Mouse (Mus musculus) adrenal gland, adult (tissue): ENCODE results near the gene Pde4d.

ENCODE experiments used
- DNase-seq, 2 experiments: peaks; one replicate each; pipeline ENCODE4 v3.0.0; 2022 to 2023; ENCODE audit warnings: low spot score in 1 of 2; ENCODE audit not compliant: inconsistent age in 2 of 2

The Pde4d gene

DNA sequence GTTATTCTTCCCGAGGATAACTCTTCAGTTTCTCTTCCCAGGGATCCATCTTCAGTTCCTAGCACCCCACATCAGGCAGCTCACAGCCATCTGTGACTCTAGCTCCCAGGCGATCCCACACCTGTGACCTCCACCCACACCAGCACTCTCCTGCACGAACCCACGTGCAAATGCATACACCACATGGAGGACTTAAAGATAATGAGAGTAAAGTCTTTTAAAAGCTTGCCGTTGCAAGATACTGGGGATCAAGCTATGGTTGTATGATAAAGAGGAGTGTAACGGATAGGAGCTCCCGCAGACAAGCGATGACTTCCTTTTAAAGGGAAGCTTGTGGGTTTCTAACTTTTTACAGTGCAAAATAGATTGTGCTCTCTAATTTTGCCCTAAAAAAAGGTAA lies 1230.5 kb downstream of the Pde4d start:
- no peak for DNase-seq

DNA sequence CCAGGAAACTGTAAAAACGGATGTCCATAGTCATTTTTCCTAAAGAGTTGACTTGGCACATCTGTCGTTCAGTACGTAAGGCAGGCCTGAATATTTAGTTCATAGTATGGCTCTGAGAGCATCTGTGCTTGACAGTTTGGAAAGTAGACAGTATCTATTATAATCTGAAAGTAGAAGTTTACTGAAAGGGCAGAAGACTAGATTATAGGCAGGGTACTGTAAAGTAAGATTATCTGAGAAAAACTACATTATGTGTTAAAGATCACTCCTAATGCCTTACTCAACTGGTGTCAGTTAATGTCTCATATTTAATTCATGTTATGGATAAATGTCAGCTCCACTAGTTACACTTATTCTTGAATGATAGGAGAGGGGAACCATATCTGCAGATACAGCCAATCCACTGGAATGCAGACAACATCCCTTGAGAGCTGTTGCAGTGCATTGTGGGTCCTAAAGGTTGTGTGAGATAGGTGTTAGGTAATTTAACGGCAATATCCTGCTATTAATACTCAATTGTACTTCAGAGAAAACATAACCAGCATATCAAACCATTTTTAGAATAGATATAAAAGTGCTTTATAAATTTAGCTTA lies 1232.0 kb downstream of the Pde4d start:
- no peak for DNase-seq

DNA sequence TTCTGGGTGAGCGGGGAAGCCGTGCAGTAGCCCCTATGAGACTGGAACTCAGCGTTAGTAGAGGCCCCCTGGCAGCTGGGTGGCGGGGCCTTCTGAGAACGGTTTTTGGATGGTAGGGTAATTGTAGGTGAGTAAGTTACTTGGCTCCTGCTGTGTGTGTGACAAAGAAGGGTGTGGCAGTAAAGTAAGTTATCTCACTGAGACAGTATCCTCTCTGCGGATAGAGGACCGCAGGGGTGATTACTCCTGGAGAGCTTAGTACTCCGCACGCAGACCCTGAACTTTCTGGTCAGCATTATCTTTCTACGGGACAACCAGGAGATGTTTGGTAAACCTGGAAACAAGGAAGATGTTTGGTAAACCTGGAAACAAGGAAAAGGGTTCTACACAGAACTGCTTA lies 1233.3 kb downstream of the Pde4d start:
- no peak for DNase-seq

DNA sequence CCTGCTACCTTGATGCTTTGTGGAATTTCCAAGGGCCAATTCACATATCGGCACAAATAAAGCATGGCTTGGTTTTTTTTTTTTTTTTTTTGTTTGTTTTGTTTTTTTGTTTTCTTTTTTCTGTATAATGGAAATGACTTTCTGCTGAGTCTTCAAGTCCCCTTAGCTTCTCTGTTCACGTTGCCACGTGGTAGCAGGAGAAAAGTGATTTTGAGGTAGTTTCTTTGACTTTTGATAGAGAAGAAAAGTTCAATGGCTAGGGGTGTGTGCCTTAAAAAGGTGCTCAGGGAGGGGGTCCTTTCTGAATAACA lies 1235.2 kb downstream of the Pde4d start:
- DNase-seq, result no peak

DNA sequence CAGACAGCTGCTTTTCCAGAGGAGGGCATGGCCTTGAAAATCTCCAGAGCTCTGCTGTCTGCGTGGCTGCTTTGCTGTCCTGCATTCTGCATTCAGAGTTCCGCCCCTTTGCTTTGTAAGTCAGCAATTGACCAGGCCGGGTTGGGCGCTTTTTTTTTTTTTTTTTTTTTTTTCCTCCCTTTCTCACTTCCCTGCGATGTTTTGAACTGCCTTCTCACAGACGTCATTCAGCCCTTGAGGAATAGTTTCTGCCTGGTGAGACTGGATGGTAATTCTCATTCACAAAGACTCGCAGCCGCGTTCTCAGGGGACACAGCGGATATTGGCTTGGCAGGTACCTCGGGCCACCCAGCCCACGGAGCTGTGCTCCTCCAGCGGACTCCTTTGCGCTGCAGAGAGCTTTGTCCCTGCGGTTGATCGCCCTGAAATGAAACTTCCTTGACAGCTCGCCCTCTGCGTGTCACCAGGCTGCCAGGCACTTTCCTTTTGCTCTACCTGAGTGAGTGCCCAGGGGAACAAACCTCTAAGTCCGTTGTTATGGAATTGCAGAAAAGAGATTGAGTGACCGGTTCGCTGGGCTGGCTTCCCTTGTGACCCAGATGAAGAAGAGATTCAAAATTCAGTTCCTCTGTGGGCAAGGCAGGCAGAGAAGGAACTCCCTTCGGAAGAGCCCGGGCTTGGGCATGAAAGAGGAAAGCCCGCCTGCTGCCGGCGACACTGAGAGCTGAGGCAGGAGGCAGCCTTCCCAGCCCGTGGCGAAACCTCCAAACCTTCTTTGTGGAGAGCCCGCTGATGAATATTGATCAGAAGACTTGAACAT lies 1235.8 kb downstream of the Pde4d start:
- DNase-seq, result peak; percentile 37 to 86

DNA sequence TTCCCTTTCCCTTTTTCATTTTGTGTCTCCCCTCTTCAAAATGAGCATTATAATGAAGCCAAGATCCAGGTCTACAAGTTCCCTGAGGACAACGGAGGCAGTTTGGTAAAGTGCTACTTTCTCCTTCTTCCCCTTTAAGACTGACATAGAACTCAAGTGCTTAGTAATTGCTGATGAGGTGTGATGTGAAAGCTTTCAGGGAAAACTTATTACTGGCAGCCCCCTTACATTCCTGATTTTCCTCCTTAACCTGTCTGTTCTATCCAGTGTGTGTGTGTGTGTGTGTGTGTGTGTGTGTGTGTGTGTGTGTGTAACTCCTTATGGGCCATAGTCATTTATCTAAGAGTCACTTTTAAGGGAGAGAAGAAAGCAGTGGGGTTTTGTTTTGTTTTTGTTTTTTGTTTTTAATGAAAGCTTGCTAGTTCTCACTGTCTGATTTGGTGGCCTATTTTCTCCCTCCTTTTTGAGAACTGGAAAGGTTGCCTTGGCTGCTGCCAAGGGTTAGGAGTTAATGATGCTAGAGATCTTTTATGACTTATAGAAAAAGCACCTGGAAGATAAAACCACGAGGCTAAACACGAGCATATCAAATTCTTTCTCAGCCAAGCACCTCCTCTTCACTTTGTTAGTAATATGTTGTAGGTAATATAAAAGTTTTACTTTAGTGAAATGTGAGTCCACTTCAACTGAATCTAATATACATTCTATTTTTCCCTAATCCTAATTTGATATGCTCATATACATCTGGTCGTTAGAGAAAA lies 1236.5 kb downstream of the Pde4d start:
- DNase-seq, result no peak

DNA sequence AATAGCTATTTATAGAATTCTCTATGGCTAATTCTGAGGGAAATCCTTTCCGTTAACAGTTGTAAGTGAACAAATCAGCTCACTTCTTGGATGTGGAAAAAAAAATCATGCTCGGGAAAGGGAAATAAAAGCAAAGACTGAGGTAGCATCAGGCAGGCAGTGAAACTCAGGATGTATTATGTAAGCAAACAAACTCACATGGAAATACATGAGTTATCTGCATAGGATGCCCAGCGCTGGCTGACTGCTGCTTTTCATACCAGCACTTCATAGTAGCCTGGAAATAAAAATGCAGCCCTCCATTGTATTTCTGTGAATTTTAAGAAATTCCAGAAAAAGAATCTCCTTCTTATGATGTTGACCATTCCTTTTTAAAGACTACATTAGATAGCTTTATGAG lies 1237.2 kb downstream of the Pde4d start:
- no peak for DNase-seq

DNA sequence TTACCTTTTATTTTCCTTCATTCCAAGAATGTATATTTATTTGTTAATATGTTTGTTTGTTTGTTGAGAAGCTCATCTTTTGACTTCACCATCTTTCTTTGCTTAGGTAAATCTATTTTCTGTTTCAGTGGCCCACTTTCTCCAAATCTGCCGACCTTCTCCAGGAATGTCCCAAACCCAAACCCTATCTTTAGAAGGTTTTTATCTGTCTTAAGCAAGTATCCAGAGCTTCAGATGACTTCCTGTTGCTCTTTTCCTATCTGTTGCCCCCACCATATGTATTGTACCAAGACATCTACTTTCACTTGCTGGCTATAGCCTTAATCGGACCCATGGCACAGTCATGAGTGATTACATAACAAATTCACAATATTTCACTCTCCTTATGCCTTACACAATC lies 1238.4 kb downstream of the Pde4d start:
- DNase-seq, result no peak

DNA sequence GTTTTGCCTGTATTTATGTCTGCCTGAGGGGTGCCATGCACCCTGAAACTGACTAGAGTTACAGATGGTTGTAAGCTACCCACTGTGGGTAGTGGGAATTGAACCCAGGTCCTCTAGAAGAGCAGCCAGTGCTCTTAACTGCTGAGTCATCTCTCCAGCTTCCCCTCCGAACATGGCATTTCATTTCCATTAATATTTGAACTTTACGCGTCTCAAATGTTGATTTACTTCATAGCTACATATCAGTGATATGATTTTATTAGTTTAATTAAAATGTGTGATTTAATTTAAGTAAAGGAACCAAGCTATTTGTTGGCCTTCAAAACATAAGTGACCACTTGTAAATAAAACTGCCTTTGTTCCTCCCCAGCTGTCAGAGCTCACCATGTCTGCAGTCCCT lies 1239.4 kb downstream of the Pde4d start:
- no peak for DNase-seq

DNA sequence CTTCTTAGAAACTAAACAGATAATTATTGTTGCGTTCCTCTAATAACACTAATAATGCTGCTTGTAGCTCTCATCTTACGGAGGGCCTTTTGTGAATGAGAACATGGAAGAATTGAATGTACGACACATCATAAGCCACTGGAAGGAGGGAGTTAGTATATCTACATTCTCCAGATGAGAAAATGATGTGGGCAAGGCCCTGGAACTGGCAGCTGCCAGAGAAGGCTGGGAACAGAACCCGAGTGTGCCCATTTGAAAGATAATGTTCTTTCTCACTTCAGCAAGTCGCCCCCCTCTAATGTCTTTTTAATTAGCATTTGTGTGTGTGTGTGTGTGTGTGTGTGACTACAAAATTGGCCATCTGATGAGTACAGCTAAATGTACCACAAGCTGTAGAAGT lies 1240.8 kb downstream of the Pde4d start:
- no peak for DNase-seq

DNA sequence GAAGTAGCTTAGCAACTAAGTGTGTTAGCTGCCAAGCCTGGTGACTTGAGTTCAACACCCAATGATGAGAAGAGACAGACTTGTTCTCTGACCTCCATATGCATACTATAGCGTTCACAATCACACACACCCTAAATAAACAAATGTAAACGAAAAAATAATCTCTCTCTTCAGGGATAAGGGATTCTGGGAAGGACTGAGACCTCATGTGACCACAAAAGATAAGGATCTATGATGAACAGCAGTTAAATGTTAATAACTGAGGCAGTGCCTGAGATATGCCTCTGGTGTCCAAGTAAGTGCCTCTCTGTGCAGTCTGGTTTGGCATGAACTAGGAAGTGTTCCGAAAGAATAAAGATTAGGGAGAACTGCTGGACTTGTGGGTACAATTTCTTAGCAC lies 1243.1 kb downstream of the Pde4d start:
- no peak for DNase-seq

DNA sequence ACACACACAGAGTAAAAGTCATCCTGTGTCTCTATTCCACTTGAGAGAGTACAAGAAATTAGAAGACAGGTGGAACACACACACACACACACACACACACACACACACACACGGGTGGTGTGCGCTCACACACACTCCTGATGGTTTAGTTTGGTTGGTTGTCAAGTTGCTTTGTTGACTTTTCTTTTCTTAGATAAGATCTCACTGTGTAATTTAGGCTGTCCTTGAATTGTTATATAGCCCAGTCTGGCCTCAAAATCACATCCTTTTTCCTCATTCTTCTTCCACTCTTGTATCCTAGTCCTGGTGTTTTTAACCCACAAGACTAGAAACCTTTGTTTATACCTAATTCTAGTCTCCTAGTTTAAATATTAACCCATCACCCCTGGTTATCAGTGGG lies 1244.0 kb downstream of the Pde4d start:
- no peak for DNase-seq

DNA sequence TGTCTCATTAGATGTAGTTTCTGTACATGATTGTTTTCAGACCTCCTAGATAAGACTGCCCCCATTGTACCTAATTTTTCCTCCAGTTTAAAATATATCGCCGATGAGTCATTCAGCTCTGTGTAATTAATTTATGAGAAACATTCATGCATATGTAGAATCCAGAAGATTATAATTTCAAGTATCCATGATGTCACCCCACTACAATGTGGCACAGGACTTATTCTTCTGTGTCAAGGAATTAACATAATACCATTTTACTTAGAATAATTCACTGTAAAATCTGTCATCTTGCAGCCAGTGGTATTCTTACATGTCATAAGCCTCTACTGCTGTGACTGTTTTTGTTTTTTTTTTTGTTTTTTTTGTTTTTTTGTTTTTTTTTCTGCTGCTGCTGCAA lies 1244.5 kb downstream of the Pde4d start:
- no peak for DNase-seq

DNA sequence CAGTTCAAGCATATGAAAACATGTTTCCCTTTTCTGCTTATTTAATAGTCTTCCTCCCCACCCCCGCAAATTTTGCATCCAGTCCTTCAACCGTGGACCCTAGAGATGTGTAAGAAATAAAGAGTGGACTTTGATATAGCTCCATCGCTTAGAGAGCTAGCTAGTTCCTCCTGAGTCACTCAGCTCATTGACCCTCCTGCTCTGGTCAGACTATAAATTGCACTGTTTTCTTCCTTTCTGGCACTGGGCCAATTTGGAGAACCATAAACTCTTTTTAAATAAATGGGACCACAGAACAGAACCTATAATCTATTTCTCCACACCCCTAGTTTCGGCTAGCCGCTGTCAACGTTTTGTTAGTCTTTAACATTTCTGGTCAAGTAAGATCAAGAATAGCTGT lies 1245.3 kb downstream of the Pde4d start:
- DNase-seq, result no peak

DNA sequence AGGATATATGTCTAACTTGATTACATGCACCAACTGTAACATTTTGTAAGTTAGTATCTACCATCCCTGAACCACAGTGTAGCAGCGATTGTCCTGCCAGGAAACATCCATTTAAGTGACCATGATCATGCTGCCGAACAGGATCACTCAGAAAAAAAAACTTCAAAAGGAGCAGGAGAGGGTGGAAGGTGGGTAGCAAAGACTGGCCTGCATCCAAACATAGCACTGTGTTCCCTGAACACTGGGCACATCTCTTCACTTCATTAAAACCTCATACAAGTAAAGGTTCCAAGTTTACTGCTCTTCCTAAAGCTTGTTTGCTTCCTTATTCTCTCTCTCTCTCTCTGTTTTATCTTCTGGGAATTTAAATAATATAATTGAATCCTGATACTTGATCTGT lies 1256.4 kb downstream of the Pde4d start:
- no peak for DNase-seq

DNA sequence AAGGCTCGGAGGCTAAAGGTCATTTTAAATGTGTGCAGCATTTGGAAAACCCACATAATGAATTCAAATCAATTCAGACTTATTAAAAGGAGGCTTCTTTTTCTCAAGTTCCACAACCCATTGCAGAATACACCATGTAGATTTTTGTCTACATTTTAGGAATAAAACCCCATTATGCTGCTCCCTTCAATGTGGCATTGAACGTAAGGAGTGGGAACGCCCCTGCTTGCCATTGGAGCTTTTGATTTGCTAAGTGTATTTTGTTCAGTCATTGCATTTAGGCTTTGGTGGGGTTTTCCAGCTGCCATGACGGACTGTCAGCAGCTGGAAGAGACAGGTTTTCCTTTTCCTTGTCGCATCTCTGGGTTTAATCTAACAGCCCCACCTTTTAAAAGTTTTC lies 1256.8 kb downstream of the Pde4d start:
- no peak for DNase-seq

DNA sequence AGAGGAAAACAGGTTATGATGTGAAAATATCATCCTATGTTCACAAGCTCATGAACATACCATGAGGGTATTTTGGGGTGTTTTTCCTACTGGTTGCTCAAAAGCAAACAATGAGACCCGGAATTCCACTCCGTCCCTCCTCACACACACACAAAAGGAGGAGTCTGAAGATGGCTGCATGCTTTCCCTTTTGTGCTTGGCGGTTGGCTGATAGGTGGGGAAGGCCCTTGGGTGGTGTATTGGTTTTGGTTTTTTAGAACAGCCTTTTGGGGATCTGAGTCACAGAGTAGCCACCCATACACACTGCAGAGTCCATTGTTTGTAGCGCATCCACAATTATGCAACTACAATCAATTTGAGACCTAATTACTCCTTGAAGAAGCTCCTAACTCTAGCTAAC lies 1257.4 kb downstream of the Pde4d start:
- DNase-seq, result no peak

DNA sequence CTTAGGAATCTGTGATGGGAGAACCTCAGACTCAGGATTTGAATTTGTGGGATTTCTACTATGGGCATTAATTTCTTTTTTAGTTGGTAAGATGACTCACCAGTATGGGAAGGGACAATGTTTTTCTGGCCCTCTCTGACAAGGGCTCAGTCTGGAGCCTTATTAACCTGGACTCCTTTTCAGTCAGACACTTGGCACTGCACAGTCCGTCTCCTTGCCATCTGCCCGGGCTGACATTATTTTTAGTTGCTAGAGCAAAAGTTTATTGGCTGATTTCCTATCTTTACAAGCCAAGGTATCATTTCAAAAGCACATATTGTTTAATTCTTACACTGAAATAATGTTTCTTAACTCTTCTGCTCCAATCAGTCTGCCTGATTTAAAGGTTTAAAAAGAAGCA lies 1258.6 kb downstream of the Pde4d start:
- no peak for DNase-seq

DNA sequence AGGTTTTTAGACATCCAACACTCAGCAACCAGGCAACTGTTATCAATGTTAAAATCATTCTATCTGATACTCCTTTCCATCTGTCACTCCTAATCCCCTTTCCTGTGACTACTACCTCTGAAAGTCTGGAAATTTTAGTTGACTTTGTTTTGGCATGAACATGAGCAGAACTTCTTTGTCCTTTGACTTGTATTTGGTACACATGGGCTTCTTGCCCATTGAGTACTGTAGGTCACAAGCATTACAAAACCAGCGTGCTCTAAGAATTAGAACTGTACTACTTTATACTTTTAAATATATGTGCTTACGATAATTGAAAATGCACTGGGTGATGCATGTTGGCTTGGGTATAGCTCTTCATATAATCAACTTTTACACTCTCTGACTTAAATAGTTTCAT lies 1264.8 kb downstream of the Pde4d start:
- DNase-seq, result no peak

DNA sequence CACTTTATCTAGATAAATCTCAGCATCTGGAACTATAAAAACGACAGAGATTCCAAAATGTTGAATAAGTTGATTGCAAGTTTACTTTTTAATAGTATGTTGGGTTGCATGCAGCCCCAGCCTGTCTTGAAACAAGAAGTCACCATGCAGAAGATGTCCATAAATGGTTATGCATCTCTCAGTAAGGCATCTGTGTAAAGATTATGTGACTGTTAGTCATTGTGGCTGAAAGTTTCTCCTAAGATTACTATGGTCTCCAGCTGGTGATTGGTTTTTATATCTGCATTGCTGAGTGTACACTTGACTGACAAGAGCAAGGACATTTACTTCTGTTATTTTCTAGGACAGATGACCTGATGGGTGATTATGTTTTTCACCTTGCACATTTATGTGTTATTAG lies 1265.6 kb downstream of the Pde4d start:
- DNase-seq, result no peak

DNA sequence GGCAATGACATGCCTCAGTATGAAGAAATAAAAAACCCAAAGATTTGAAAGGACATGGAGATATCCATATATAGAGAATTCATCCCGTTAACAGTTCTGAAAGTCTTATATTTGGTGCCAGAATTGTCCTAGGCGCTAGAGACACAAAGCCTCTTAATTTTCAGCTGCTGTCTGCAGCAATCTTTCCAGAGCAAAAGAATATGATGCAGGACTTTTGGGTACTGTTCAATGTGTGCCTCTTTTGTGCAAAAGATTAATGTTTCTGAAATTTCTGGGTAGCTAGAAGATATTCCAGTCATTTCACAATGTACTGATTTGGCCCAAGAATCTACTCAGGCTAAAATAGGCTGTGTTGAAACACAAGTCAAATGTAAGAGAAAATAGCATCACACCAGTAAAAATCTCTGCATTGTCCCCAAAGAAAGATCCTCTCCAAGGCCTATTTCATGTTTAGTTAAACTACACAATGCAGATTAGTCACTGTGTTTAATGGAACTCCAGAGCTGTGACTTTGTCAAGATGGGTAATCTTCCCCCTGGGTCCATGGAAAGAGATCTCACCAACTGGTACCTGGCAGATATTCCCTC lies 1270.5 kb downstream of the Pde4d start:
- DNase-seq, result no peak
